Mouse (Mus musculus): ENCODE measurements at regions not wholly inside any gene's neighbourhood (a gene's known extent, or its start where the extent isn't known, plus 50 kb on each side); places are given as distances from the start of the nearest gene placed in this dataset.
"Not testable (repeated sequence)": the region's sequence is repeated elsewhere in the genome, so short reads cannot be mapped to it uniquely, and the experiment has no call there.

GRCm38 (mm10) chr3:54541389-54541788 is 151.2 kb upstream of the Supt20 start:
- DNase-seq (ENCODE audit: low spot score in 2 of 2), result no peak

- DNase-seq (ENCODE audit: low spot score in 2 of 2), result no peak
These were observed 147.2 kb upstream of the Supt20 start for GRCm38 (mm10) chr3:54545393-54545792.

DNA sequence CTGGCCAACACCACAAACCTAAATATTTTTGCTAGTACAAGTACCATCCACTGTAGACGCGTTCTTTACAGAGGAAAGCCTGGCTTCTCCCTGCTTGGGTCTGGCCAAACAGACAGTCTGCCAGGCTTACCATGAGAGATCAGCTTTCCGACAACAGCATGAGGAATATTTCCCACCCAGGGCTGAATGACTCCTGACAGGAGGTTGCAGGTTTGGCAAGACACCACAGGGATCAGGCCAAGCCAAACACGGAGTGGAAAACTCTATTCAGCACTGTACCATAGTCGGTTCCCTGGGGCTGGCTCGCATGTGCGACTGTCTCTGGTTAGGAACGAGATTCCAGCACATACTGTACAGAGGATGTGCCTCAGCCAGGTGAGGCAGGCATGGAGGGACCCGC is 140.7 kb upstream of the Supt20 start:
- no peak for DNase-seq (ENCODE audit: low spot score in 2 of 2)

DNA sequence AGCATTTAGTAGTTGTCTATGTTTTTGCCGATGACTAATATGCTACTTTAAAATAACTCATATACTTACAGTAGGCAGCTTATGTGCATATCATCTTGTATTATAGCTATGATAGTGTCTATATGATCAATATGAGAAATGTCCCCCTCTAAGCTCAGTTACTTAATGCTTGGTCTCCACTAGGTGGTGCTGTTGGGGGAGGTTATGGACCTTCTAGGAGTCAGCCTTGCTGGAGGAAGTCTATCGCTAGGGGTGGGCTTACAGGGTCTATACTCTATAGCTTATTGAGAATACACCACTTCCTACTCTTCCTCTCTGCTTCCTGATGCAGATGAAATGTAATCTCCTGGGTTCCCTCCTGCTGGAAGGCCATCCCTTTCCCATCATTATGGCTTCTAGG is 136.7 kb upstream of the Supt20 start:
- DNase-seq (ENCODE audit: low spot score in 2 of 2), result no peak

DNA sequence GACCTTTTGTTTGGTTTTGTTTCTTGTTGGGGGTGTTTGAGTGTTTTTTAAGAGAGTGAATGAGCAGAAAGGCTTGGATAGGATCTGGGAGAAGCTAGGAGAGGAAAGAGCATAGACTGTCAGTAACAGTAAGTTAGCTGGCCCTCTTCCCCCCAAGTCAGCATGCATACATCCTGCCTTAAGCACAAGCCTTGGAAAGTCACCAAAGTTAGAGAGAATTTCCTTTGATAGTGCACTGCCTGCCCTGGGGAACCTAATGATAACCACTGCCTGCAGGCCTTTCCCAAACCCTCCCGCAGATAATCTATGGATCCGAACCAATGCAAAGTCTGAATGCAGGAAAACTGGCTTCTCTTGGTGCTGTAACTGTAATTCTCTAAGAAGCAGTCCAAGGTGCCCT is 133.6 kb upstream of the Supt20 start:
- DNase-seq (ENCODE audit: low spot score in 2 of 2), result no peak

DNA sequence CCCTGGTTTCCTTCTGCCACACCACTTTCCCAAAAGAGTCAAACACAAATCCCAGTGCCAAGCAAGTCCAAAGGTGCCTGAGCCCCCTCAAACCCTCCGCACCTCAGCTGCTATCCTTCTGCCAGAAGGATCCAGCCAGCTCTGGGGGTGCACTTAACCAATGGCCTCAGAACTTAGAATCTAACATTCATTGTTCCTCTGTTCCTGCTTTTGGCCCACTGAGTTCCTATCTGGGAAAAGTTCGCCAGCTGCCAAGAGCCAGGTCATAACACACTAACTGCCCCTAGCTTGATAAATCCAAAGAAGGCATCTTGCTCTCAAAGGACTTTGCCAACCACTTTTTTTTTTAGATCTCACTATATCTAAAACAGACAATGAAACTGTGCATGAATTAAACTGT is 133.1 kb upstream of the Supt20 start:
- DNase-seq (ENCODE audit: low spot score in 2 of 2), result no peak

- no peak for DNase-seq (ENCODE audit: low spot score in 2 of 2)
These were observed 132.3 kb upstream of the Supt20 start for GRCm38 (mm10) chr3:54560056-54560922.

DNA sequence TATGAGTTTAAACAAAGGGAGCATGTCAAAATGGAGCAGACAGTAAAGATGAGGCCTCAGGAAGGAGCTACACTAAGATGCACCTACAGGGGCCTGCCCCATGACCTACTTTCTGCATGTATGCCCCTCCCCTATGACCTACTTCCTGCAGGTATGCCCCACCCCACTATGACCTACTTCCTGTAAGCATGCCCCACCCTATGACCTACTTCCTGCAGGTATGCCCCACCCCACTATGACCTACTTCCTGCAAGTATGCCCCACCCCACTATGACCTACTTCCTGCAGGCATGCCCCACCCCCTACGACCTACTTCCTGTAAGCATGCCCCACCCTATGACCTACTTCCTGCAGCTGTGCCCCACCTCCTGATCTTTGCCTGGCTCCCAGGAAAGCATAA is 125.3 kb upstream of the Supt20 start:
- DNase-seq (ENCODE audit: low spot score in 2 of 2), result no peak

DNA sequence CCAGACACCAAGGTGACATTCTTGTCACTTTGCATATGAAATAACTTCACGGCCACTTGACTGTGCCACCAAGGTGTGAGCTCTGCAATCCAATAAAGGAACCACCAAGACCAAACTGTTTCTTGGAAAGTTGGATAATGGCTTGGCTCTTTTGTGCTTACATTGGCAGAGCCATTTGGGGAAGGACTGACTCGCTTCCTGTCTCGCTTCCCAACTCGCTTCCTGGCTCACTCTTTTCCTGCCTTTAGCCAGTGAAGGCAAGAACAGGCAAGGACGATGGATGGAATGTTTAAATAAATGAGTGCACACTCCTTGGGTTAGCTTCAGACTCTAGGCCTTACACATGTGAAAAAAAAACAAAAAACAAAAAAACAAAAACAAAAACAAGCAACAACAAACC is 124.5 kb upstream of the Supt20 start:
- no peak for DNase-seq (ENCODE audit: low spot score in 2 of 2)

DNA sequence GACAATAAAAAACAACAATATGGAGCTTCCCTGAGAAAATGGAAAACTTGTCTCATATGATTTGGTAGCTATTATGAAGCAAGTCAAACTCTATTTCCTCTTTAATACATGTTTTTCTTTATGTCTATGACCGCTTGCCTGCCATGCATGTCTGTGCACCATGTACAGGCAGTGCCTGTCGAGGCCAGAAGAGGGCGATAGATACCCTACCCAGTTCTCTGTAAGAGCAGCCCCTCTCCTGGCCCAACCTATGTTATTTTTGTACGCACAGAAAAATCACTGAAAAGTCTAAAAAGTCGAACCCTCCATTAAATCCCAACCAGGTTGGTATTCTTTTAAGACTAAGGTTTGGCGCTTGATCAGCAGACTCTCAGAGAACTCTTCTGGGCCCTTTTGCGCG is 122.1 kb upstream of the Supt20 start:
- DNase-seq (ENCODE audit: low spot score in 2 of 2), result no peak

GRCm38 (mm10) chr3:54577851-54578250 is 114.8 kb upstream of the Supt20 start:
- DNase-seq (ENCODE audit: low spot score in 2 of 2), result no peak

- DNase-seq (ENCODE audit: low spot score in 2 of 2), result no peak
These were observed 113.2 kb upstream of the Supt20 start for GRCm38 (mm10) chr3:54579425-54579824.

- DNase-seq (ENCODE audit: low spot score in 2 of 2), result no peak
These were observed 112.3 kb upstream of the Supt20 start for GRCm38 (mm10) chr3:54580339-54580738.

DNA sequence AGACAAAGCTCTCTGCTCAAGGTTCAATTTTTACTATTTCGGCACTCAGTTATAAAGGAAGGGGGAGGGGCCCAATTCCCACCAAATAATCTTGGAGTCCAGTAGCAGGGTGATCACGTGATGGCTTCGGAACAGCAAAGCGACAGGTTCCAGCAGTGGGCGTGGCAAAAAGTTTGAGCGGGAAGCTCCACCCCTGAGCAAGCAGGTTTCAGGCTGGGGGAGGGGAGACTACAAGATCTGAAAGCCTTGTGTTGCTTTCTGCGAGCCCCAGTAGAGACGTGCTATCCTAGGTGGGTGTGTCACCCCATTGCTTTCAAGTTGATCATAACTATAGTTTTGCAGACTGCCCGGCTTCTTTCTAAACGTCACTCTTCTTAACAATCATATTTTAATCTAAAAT is 106.8 kb upstream of the Supt20 start:
- not testable (repeated sequence) for DNase-seq (ENCODE audit: low spot score in 2 of 2)

DNA sequence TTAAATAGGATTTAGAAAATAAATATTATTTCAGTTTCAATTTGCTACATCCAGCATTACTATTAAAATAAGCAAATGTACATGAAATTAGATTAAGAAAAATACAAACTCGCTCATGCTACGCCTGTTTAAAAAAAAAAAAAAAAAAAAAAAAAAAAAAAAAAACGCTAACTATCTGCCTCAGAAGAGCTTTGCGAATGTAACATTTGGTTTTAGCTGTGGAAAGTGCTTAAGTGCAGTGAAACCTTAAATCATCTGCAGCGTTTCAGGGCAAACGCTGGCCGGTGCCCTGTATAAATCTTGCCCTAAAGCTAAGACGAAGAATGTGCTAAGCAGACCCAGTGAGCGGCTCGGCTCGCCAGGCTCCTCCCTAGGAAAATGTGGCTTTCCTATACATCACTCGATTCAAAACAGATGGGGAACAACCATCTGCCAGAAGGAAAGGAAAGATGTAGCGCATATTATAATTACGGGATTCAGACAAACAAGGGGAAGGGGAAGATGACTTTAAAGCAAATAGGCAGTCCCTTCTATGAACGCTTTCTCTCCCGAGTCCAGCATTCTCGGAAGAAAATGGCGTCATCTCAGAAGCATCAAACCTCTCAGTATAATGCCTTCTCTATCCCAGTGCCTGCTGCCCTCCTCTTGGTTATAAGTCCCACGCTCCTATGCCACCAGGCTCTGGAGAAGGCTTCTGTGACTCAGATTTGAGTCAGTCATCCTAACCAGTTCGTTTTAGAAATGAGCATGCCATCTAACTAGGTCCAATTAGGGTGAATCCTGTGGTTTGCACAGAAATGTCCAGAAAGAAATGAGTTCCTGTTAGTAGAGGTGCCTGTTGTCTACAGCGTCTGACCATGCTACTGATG is 105.2 kb upstream of the Supt20 start:
- DNase-seq (ENCODE audit: low spot score in 2 of 2), result no peak

DNA sequence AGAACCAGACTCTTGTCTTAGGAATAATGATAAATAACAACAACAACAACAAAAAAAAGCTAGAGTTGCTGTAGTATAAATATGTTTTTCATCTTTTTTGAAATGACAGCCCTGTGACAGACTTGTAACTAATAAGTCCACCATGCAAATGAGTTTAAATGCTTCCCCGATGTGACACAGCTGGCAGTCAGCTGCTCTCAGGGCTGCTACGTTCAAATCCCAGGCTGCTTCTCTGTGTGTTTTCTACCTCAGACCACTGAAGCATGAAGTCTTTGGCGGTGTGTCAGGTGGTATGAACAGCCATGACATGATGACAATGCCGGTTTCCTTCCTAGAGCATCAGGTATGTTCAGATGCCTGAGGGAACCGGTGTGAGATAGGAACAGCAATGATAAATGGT is 104.4 kb upstream of the Supt20 start:
- no peak for DNase-seq (ENCODE audit: low spot score in 2 of 2)

- DNase-seq (ENCODE audit: low spot score in 2 of 2), result peak; percentile 47 to 70
These were observed 102.6 kb upstream of the Supt20 start for GRCm38 (mm10) chr3:54589976-54590375.

- DNase-seq (ENCODE audit: low spot score in 2 of 2), result no peak
These were observed 101.4 kb upstream of the Supt20 start for GRCm38 (mm10) chr3:54591160-54591559.

- no peak for DNase-seq (ENCODE audit: low spot score in 2 of 2)
These were observed 100.5 kb upstream of the Supt20 start for GRCm38 (mm10) chr3:54592064-54592463.

DNA sequence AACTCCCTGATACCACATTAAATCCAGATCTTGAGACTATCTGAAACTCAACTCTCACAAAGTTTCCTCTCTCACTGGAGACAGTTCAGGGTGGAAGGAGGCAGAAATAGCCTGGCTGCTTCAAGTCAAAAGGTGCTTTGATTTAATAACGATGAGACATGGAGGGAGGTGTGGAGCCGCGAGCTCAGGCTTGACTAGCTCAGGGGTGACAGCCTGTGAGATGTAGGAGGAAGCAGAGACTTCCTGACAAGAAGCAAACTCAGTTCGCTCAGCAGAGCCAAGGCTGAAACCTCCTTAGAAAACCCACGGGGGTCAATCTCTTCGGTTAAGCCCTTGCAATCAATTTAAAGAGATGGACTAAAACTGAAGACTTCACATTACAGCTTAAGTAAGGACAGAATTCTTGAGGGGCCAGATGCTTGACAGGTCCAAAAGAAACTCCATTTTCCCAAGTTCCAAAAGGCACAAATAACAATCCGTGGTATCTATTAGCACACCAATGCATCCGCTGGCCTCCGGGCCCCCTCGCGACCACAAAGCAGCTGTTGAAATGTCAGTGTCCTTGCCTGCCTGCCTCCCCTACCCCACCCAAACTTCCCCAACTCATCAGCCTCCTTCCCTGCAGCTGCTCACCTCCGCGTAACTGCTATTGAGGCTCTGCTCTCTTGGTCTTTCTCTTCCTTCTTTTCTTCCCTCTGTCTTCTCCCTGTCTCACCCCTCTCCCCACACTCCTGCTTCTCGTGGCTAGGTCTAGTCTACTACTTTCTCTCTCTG is 99.8 kb upstream of the Supt20 start:
- DNase-seq (ENCODE audit: low spot score in 2 of 2), result no peak

- no peak for DNase-seq (ENCODE audit: low spot score in 2 of 2)
These were observed 97.4 kb upstream of the Supt20 start for GRCm38 (mm10) chr3:54595193-54595592.

All from spleen, postnatal 4 days (tissue).